Mouse (Mus musculus): ENCODE results near the gene Btbd11.

Gene Btbd11

GRCm38 (mm10) chr10:85386605-85387218 is at the start of gene Btbd11:
Gene Btbd11 (plus strand): TSS chr10:85386814.
- peak; percentile 59 to 86 for DNase-seq (ENCODE audit: low spot score in 2 of 2)

- DNase-seq (ENCODE audit: low spot score in 2 of 2) = no peak
Observed at GRCm38 (mm10) chr10:85338733-85339132, 47.9 kb upstream of the Btbd11 start.

- no peak for DNase-seq (ENCODE audit: low spot score in 2 of 2)
Observed at GRCm38 (mm10) chr10:85341867-85342266, 44.7 kb upstream of the Btbd11 start.

GRCm38 (mm10) chr10:85347171-85347570 is 39.4 kb upstream of the Btbd11 start:
- no peak for DNase-seq (ENCODE audit: low spot score in 2 of 2)

- no peak for DNase-seq (ENCODE audit: low spot score in 2 of 2)
Observed at GRCm38 (mm10) chr10:85352505-85352904, 34.1 kb upstream of the Btbd11 start.

- no peak for DNase-seq (ENCODE audit: low spot score in 2 of 2)
Observed at GRCm38 (mm10) chr10:85354270-85354669, 32.3 kb upstream of the Btbd11 start.

GRCm38 (mm10) chr10:85359501-85360066 is 27.0 kb upstream of the Btbd11 start:
- DNase-seq (ENCODE audit: low spot score in 2 of 2) = no peak

- DNase-seq (ENCODE audit: low spot score in 2 of 2) = no peak
Observed at GRCm38 (mm10) chr10:85362766-85363442, 23.7 kb upstream of the Btbd11 start.

GRCm38 (mm10) chr10:85366876-85367275 is 19.7 kb upstream of the Btbd11 start:
- no peak for DNase-seq (ENCODE audit: low spot score in 2 of 2)

- DNase-seq (ENCODE audit: low spot score in 2 of 2) = no peak
Observed at GRCm38 (mm10) chr10:85371309-85371708, 15.3 kb upstream of the Btbd11 start.

- DNase-seq (ENCODE audit: low spot score in 2 of 2) = no peak
Observed at GRCm38 (mm10) chr10:85372108-85372507, 14.5 kb upstream of the Btbd11 start.

- DNase-seq (ENCODE audit: low spot score in 2 of 2) = no peak
Observed at GRCm38 (mm10) chr10:85378972-85379371, 7.6 kb upstream of the Btbd11 start.

GRCm38 (mm10) chr10:85382981-85383380 is 3.6 kb upstream of the Btbd11 start:
- DNase-seq (ENCODE audit: low spot score in 2 of 2) = no peak

GRCm38 (mm10) chr10:85387219-85388070 is 831 bp downstream of the Btbd11 start:
- peak in 1 of 2 experiments; percentile 40 for DNase-seq (ENCODE audit: low spot score in 2 of 2)

GRCm38 (mm10) chr10:85388071-85388750 is 1.6 kb downstream of the Btbd11 start:
- DNase-seq (ENCODE audit: low spot score in 2 of 2) = peak in 1 of 2 experiments; percentile 34

GRCm38 (mm10) chr10:85388751-85389115 is 2.1 kb downstream of the Btbd11 start:
- DNase-seq (ENCODE audit: low spot score in 2 of 2) = peak; percentile 50 to 77

GRCm38 (mm10) chr10:85389286-85390139 is 2.9 kb downstream of the Btbd11 start:
- peak in 1 of 2 experiments; percentile 15 for DNase-seq (ENCODE audit: low spot score in 2 of 2)

GRCm38 (mm10) chr10:85393016-85393415 is 6.4 kb downstream of the Btbd11 start:
- DNase-seq (ENCODE audit: low spot score in 2 of 2) = peak in 1 of 2 experiments; percentile 28

- DNase-seq (ENCODE audit: low spot score in 2 of 2) = no peak
Observed at GRCm38 (mm10) chr10:85394558-85394957, 7.9 kb downstream of the Btbd11 start.

- no peak for DNase-seq (ENCODE audit: low spot score in 2 of 2)
Observed at GRCm38 (mm10) chr10:85411120-85411519, 24.5 kb downstream of the Btbd11 start.
